Mouse (Mus musculus): ENCODE measurements at regions not wholly inside any gene's neighbourhood (a gene's known extent, or its start where the extent isn't known, plus 50 kb on each side); places are given as distances from the start of the nearest gene placed in this dataset.

DNA sequence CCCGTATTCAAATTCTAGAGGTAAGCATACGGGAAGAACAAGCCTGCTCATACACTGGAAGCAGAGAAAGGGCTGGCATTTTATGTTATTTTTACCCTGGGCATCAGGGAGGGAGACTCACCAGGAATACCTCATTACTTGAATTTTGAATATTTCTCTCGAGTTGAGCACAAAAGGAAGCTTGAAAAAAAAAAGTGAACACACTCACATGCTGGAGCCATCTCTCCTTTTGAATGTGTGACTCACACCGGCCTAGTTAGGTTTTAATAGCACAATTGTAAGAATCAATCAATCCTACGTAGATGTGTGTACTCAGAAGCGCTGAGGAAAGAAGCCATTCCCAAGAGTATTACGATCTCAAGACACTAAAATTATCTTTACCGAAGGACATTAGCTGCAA is 172.2 kb upstream of the Grik3 start:
- TF ChIP-seq GATA1 (IDR thresholded peaks at IDR 0.05; ENCODE audit: borderline replicate concordance, low read length) (no peak), FLI1 (IDR thresholded peaks at IDR 0.05; ENCODE audit: low read length) (no peak)

All from megakaryocyte, embryonic 14.5 days (primary cell).